Mouse (Mus musculus): ENCODE data around the gene Nfu1. TPM values are rescaled to one million over a fixed set of nuclear protein-coding genes. Genes with fewer than 3 reads are reported as not detected.

The Nfu1 gene
- total and polyA plus RNA-seq, 3 experiments, result 111 to 123 TPM; not detected in 1

GRCm38 (mm10) chr6:87072759-87073158, 63.7 kb downstream of the Nfu1 start (continued):
- TF ChIP-seq MAX (IDR thresholded peaks at IDR 0.05; ENCODE audit: low read length), result no peak
- peak; percentile 62 for TF ChIP-seq SIN3A (IDR thresholded peaks at IDR 0.05; ENCODE audit: low read length)

GRCm38 (mm10) chr6:87075092-87075685, 66.2 kb downstream of the Nfu1 start:
- Histone ChIP-seq H3K4me3 (ENCODE audit: control insufficient read depth in 1 of 2, insufficient read depth in 1 of 2, low read depth in 2 of 2, low read length in 2 of 2) (no peak overlapping the region), H3K27me3 (ENCODE audit: control insufficient read depth in 1 of 2, insufficient read depth in 2 of 2, low read length in 2 of 2) (no peaks in the 10 kb centered on the region), H3K36me3 (ENCODE audit: control insufficient read depth in 1 of 2, insufficient read depth in 2 of 2, low read length in 2 of 2) (peaks cover 47 to 54% of the 10 kb centered on the region in 2 experiments), H3K79me2 (ENCODE audit: control insufficient read depth, insufficient read depth, low read length, poor library complexity) (no peaks in the 10 kb centered on the region; the same call in 1 of the 2 replicates), H3K4me1 (ENCODE audit: control insufficient read depth in 1 of 2, insufficient read depth in 2 of 2, low read length in 2 of 2) (peaks cover 30 to 31% of the 10 kb centered on the region in 2 experiments), H3K27ac (ENCODE audit: control insufficient read depth, low read depth, low read length) (peak overlapping the region; percentile 77), H3K9ac (ENCODE audit: control insufficient read depth, low read depth, low read length, poor library complexity, severe bottlenecking) (peak overlapping the region; percentile 37), H3K9me3 (replicated peaks; ENCODE audit: insufficient read depth, low read length) (no peaks in the 10 kb centered on the region)
- peak; percentile 72 for DNase-seq (ENCODE audit: low read depth, low spot score)
- TF ChIP-seq ELF1 (IDR thresholded peaks at IDR 0.05; ENCODE audit: low read depth, low read length) (no peak), BHLHE40 (IDR thresholded peaks at IDR 0.05; ENCODE audit: borderline replicate concordance, low read depth, low read length) (peak; percentile 43; the same call in 1 of the 2 replicates), TBP (IDR thresholded peaks at IDR 0.05; ENCODE audit: low read depth, low read length) (0 out of 2 replicates have a peak, but pooled peaks have one; percentile 30), EP300 (IDR thresholded peaks at IDR 0.05; ENCODE audit: low read depth in 1 of 2, low read length in 2 of 2) (peak in 1 of 2 experiments; percentile 30; a peak in 2 of 4 replicates), MYC (IDR thresholded peaks at IDR 0.05; ENCODE audit: low read depth, low read length) (0 out of 2 replicates have a peak, but pooled peaks have one; percentile 48), TCF12 (IDR thresholded peaks at IDR 0.05; ENCODE audit: low read depth, low read length) (peak; percentile 83), SIN3A (IDR thresholded peaks at IDR 0.05; ENCODE audit: low read length) (peak; percentile 67), ETS1 (IDR thresholded peaks at IDR 0.05; ENCODE audit: low read depth, low read length) (peak; percentile 91), MXI1 (IDR thresholded peaks at IDR 0.05; ENCODE audit: low read depth, low read length) (peak; percentile 85), ZC3H11A (IDR thresholded peaks at IDR 0.05; ENCODE audit: low read depth, low read length) (no peak), RAD21 (IDR thresholded peaks at IDR 0.05; ENCODE audit: low read depth, low read length) (no peak), TAL1 (IDR thresholded peaks at IDR 0.05; ENCODE audit: low read length) (0 out of 2 replicates have a peak, but pooled peaks have one; percentile 13)

Other genes with a start within 250 kb of the Nfu1 start
- gene Anxa4, start 215.7 kb upstream of the Nfu1 start, total RNA-seq (2012; rRNA removed), result 30.4 and 31.1 TPM in 2 replicates
- gene Anxa4, start 215.7 kb upstream of the Nfu1 start, polyA plus RNA-seq (2012; ENCODE audit: insufficient read depth in 1 of 2, insufficient read length in 2 of 2, low read depth in 1 of 2, low replicate concordance in 2 of 2, missing spikeins in 1 of 2), result 100 to 1,000 TPM in 1 of 2 experiments, 10 to 100 TPM in 1; 53.6 to 176 TPM
- 6.4 and 7.2 TPM in 2 replicates for gene Aak1, start 159.7 kb upstream of the Nfu1 start, total RNA-seq (2012; rRNA removed)
- 100 to 1,000 TPM in 1 of 2 experiments, 10 to 100 TPM in 1; 25.4 to 353 TPM for gene Aak1, start 159.7 kb upstream of the Nfu1 start, polyA plus RNA-seq (2012; ENCODE audit: insufficient read depth in 1 of 2, insufficient read length in 2 of 2, low read depth in 1 of 2, low replicate concordance in 2 of 2, missing spikeins in 1 of 2)
- 29.6 and 34.4 TPM in 2 replicates for gene Gfpt1, start 33.6 kb downstream of the Nfu1 start, total RNA-seq (2012; rRNA removed)
- 10 to 100 TPM; 33.5 to 69.3 TPM for gene Gfpt1, start 33.6 kb downstream of the Nfu1 start, polyA plus RNA-seq (2012; ENCODE audit: insufficient read depth in 1 of 2, insufficient read length in 2 of 2, low read depth in 1 of 2, low replicate concordance in 2 of 2, missing spikeins in 1 of 2)
- not detected in 2 replicates for gene D6Ertd527e, start 95.5 kb downstream of the Nfu1 start, total RNA-seq (2012; rRNA removed)
- gene D6Ertd527e, start 95.5 kb downstream of the Nfu1 start, polyA plus RNA-seq (2012; ENCODE audit: insufficient read depth in 1 of 2, insufficient read length in 2 of 2, low read depth in 1 of 2, low replicate concordance in 2 of 2, missing spikeins in 1 of 2), result under 1 TPM in 1 of 2 experiments, not detected in 1; 0.06 TPM

All from MEL (cell line).